Mouse (Mus musculus) heart, embryonic 16.5 days (tissue): Measurements from ENCODE around the gene Rnf152. TPM values are rescaled to one million over a fixed set of nuclear protein-coding genes. Genes with fewer than 3 reads are reported as not detected.

ENCODE experiments used
- ATAC-seq: fragments of 200-750 bp; cut with Nextera tagmentation; replicated peaks from 2 replicates; pipeline ENCODE4 v1.8.0; 2017; ENCODE audit warnings: moderate number of reproducible peaks; ENCODE audit not compliant: insufficient read depth, low FRiP score; ENCODE audit errors: extremely low read depth
- H3K27ac ChIP-seq: fragments of 300-500 bp; sonication (generic); 2 replicates; pipeline ENCODE4 v1.5.1; 2014; ENCODE audit warnings: mild to moderate bottlenecking, low read length, control low read depth, moderate library complexity
- H3K27me3 ChIP-seq: fragments of 300-500 bp; sonication (generic); 2 replicates; pipeline ENCODE4 v1.6.1; 2014; ENCODE audit warnings: low read length, mixed read lengths; ENCODE audit not compliant: control insufficient read depth, insufficient read depth
- H3K36me3 ChIP-seq: fragments of 300-500 bp; sonication (generic); 2 replicates; pipeline ENCODE4 v1.6.1; 2014; ENCODE audit not compliant: control insufficient read depth, insufficient read depth
- H3K4me1 ChIP-seq: fragments of 300-500 bp; sonication (generic); 2 replicates; pipeline ENCODE4 v1.6.1; 2014; ENCODE audit warnings: low read length, mixed read lengths; ENCODE audit not compliant: control insufficient read depth, insufficient read depth
- H3K4me2 ChIP-seq: fragments of 300-500 bp; sonication (generic); 2 replicates; pipeline ENCODE4 v1.6.1; 2014; ENCODE audit warnings: low read depth, mild to moderate bottlenecking, control low read depth, low read length
- H3K4me3 ChIP-seq: fragments of 300-500 bp; sonication (generic); 2 replicates; pipeline ENCODE4 v1.5.1; 2014; ENCODE audit warnings: mild to moderate bottlenecking, control low read depth, low read length
- H3K9ac ChIP-seq: fragments of 300-500 bp; sonication (generic); 2 replicates; pipeline ENCODE4 v1.6.1; 2014; ENCODE audit warnings: low read length, control low read depth
- H3K9me3 ChIP-seq: fragments of 300-500 bp; sonication (generic); replicated peaks from 2 replicates; pipeline ENCODE4 v1.6.1; 2016; ENCODE audit warnings: low read length; ENCODE audit not compliant: control insufficient read depth
- WGBS: fragments of 180-500 bp; shearing (Covaris S2); extraction: QIAGEN DNeasy Blood & Tissue Kit; methylation state at CpG from one replicate; pipeline ENCODE4 v1.1.7; 2014; 5-methylcytosine and 5-hydroxymethylcytosine counted together
- polyA plus RNA-seq: library from polyadenylated mRNA; unstranded; fragments of >200 nt; fragmentation: Nextera tagmentation; extraction: Ambion mirVana; gene quantifications from 2 replicates; pipeline ENCODE4 v1.2.1, GENCODE M21; 2015

The Rnf152 gene
- polyA plus RNA-seq, 1 experiment from 2014 or later = 0.24 TPM

DNA sequence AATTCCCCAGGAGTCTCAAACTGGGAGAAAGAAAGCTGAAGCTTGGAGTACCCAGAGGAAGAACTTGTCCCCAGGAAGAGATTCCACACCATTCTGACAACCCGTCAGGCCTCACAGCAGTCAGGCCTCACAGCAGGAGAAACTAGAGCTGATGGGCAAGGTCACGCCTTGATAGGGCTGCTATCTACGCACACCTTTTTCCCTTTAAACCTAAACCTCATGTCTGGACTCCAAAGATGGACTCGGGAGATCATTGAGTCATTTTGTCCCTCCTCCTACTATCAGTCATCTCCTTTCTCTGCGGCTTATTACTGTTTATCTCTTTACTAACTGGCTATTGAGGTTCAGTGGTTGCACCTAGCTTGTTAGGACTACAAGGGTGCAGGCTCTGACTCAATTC lies 96.3 kb downstream of the Rnf152 start:
- Histone ChIP-seq H3K27ac (no peak overlapping the region), H3K9me3 (no peaks in the 10 kb centered on the region), H3K4me3 (no peak overlapping the region), H3K4me1 (no peaks in the 10 kb centered on the region), H3K36me3 (no peaks in the 10 kb centered on the region), H3K27me3 (no peaks in the 10 kb centered on the region), H3K4me2 (no peak overlapping the region), H3K9ac (no peak overlapping the region)
- no peak for ATAC-seq
- 75% methylated on average over 5 of the region's 5 CpGs for WGBS

DNA sequence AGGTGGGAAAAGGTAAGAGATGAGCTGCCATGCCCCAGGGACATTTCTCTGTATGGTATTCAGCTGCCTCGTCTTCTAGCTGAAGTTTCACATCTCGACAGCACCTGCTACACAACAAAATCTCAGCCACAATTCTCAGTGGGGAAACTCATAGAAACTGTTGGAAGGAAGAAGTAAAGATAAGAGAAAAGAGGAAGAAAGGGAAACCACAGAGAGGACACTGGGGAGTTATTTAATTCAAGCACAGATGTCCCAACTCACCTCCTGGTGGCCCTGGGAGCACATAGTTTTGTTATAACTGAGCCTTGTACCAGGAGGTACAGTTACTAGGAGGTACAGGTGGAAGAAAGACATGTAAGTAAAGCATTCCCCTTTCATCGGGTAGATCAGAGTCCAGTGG lies 99.3 kb downstream of the Rnf152 start:
- Histone ChIP-seq H3K27me3 (no peaks in the 10 kb centered on the region), H3K4me3 (no peak overlapping the region), H3K4me2 (no peak overlapping the region), H3K9ac (no peak overlapping the region), H3K36me3 (no peaks in the 10 kb centered on the region), H3K27ac (no peak overlapping the region), H3K9me3 (no peaks in the 10 kb centered on the region), H3K4me1 (no peaks in the 10 kb centered on the region)
- ATAC-seq = no peak
- WGBS = 75% methylated on average over 3 of the region's 3 CpGs

DNA sequence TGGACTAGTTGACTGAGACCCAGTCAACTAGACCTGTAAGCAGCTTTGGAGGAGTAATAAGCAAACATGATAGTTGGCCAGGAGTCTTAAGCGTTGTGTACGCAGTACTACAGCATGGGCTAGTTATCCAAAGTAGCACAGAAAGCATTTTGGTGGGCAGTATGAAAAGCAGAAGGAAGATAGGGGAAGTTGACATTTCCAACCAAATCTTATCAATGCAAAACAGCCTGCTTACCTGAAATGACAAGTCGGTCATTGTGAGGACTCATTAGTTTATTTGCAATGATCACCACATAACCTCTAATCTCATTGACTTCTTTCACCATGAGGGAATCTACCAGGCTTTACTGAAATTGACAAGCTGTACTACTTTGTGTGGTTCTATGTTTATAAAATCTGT lies 107.3 kb downstream of the Rnf152 start:
- ATAC-seq = no peak
- Histone ChIP-seq H3K27ac (no peak overlapping the region), H3K4me1 (no peaks in the 10 kb centered on the region), H3K4me3 (no peak overlapping the region), H3K9ac (no peak overlapping the region), H3K9me3 (peaks cover 7% of the 10 kb centered on the region; the same call in 1 of the 2 replicates), H3K4me2 (no peak overlapping the region), H3K36me3 (no peaks in the 10 kb centered on the region), H3K27me3 (no peaks in the 10 kb centered on the region)
- 85% methylated on average over 3 of the region's 3 CpGs for WGBS

DNA sequence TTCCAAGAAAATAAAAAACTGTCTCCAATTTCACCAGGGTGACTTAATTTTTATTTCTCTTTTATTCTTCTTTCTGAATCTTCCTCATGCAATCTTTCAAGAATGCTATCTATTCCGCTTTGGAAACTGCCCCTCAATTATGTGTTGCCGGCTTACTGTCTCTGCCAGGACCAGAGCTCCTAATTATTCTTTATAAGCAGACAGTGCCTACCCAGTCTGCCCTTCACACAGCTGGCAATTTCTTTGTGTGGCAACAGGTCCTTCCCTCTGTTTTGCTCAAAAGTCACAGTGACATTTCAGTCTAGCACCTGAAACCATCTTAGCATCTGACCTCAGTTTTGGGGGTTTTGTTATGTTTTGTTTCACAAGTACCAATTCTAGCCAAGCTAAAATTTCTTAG lies 109.9 kb downstream of the Rnf152 start:
- no peak overlapping the region for H3K27ac ChIP-seq
- peaks cover 5% of the 10 kb centered on the region for H3K4me1 ChIP-seq
- H3K27me3 ChIP-seq = no peaks in the 10 kb centered on the region
- no peak overlapping the region for H3K9ac ChIP-seq
- no peak overlapping the region for H3K4me2 ChIP-seq
- no peaks in the 10 kb centered on the region for H3K36me3 ChIP-seq
- ATAC-seq = no peak
- H3K9me3 ChIP-seq = peaks cover 5% of the 10 kb centered on the region; the same call in 1 of the 2 replicates
- no peak overlapping the region for H3K4me3 ChIP-seq
- WGBS = 70% methylated on average over 2 of the region's 2 CpGs

DNA sequence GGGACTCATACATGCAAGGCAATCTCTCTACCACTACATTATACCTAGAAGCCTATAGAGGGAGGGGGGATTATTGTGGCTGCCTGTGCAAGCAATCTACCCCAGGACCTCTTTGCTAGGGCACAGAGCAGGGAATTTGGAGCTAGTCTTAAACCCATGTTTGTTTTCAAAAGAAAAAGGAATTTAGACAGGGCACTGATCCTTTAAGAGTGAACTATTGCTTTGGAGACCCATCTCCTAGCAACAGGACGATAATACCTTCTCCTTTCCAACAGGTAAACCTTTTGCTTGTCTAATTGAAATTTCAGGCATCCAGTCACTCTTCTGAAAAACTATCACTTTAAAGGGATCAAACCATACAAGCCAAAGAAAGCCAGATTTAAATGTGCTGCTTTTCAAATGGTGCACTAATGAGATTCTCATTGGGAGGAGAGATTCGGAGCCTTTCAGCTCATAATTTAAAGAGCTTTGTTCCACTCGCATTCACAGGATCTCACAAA lies 110.4 kb downstream of the Rnf152 start:
- Histone ChIP-seq H3K4me3 (no peak overlapping the region), H3K9me3 (no peaks in the 10 kb centered on the region), H3K27ac (no peak overlapping the region), H3K4me1 (peaks cover 5% of the 10 kb centered on the region), H3K36me3 (no peaks in the 10 kb centered on the region), H3K9ac (no peak overlapping the region), H3K4me2 (no peak overlapping the region), H3K27me3 (no peaks in the 10 kb centered on the region)
- no peak for ATAC-seq
- 70% methylated on average over 3 of the region's 3 CpGs for WGBS

DNA sequence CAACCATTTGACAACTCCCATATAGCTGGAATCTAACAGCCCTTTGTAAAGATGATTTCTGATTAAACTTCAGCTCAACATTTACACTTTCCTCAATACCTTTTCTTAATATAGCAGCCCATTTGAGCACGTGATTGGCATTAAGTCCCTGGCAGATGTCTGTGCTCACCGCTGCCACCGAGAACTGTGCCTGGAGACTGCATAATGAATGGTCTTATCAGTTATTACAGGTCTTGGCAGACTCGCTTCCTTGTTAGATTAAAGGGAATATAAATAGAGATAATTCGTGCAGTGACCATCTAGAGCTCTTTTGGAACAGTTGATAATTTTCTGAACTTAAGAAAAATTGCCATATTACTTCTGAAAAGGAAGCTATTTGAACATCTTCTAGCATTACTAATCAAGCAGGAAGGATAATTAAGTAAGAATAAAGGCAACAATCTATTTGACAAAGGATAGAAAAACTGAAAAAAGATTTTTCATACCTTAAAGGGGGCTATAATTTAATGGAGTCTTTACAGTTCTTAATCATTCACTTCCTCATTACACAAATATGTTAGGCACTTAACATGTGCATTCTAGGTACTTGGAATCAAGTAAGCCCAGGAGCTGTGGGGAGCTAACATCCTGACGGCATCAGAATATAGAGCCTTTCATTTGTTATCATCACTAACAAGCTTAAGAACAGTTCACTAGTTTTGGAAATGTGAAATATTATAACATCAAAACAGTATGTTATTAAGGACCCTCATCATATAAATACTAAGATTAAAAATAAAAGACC lies 113.0 kb downstream of the Rnf152 start:
- no peaks in the 10 kb centered on the region for H3K27me3 ChIP-seq
- no peaks in the 10 kb centered on the region for H3K9me3 ChIP-seq
- H3K4me1 ChIP-seq = peaks cover 5% of the 10 kb centered on the region
- H3K4me3 ChIP-seq = no peak overlapping the region
- 13% methylated on average over 6 of the region's 6 CpGs for WGBS
- H3K4me2 ChIP-seq = no peak overlapping the region; the same call in 1 of the 2 replicates
- no peak overlapping the region for H3K9ac ChIP-seq
- H3K27ac ChIP-seq = no peak overlapping the region
- no peak for ATAC-seq
- H3K36me3 ChIP-seq = no peaks in the 10 kb centered on the region

DNA sequence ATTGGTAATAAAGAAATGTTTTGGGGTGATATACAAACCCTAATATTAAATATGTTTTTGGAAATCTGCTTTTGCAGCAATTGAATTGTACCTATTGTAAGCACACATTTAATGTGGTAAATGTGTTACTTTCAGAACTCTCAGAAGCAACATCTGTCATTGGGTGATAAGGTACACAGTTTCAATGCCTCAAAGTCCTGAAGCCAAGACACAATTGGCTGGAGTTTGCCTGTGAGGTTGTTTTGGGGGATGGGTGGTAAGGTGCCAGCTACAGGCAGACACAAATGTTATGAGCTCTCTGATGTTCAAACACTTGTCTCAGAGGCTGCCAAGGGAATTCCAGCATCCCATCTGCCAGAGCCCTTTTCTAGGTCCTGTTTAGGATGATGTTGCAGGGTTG lies 116.3 kb downstream of the Rnf152 start:
- Histone ChIP-seq H3K27me3 (no peaks in the 10 kb centered on the region), H3K27ac (no peak overlapping the region)
- ATAC-seq = no peak

More for the DNA sequence above, 116.3 kb downstream of the Rnf152 start:
- peaks cover 5% of the 10 kb centered on the region for H3K4me1 ChIP-seq
- H3K36me3 ChIP-seq = no peaks in the 10 kb centered on the region
- no peaks in the 10 kb centered on the region for H3K9me3 ChIP-seq
- H3K4me2 ChIP-seq = no peak overlapping the region
- H3K4me3 ChIP-seq = no peak overlapping the region
- H3K9ac ChIP-seq = no peak overlapping the region
